Mouse (Mus musculus) stomach, postnatal 0 days (tissue): ENCODE data around the gene Ggt1.

Experiments used
- CTCF ChIP-seq: IDR thresholded peaks from 2 replicates; pipeline ENCODE4 v1.5.1; 2016; ENCODE audit warnings: antibody characterized with exemption, low read depth, mild to moderate bottlenecking, moderate library complexity
- EP300 ChIP-seq: optimal IDR thresholded peaks from 2 replicates; pipeline ENCODE3; 2016; ENCODE audit warnings: antibody characterized with exemption

DNA sequence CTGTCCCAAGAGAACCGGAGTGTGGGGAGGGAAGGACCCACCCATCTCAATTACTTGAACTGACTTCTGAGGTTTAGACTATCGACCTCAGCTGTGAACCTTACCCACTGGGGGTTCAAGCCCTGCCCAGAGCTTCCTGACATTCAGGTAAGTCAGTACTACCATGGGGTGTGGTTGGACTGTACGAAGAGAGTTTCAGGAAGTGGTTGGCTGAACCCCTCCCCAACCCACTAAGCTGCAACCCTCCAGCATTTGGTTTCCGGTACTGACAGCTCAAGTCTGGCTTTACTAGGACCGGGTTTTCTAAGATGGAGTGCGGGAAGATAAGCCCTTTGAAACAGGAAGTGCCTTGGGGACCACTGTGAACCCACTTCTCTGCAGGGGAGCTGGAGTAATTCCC lies 4.0 kb downstream of the Ggt1 start:
- TF ChIP-seq CTCF: no peak
- TF ChIP-seq EP300: no peak
